Mouse (Mus musculus) CH12.LX (cell line): ENCODE results near the gene Ndufaf7. TPM values are rescaled to one million over a fixed set of nuclear protein-coding genes. Genes with fewer than 3 reads are reported as not detected.

Experiments
- DNase-seq: peaks from one replicate; pipeline ENCODE4 v3.0.0-alpha.2; 2013; ENCODE audit errors: extremely low read depth
- H3K27ac ChIP-seq: 2 replicates; pipeline ENCODE4 v1.5.1; 2012; ENCODE audit warnings: low read depth, mild to moderate bottlenecking, control low read depth, moderate library complexity; ENCODE audit not compliant: insufficient read depth
- H3K27me3 ChIP-seq: replicated peaks from 2 replicates; pipeline ENCODE3; 2012; ENCODE audit warnings: inconsistent platforms
- H3K36me3 ChIP-seq, 2 experiments: replicated peaks in 1 of 2; 2 replicates each; pipeline versions ENCODE3 to v1.6.1; 2012; ENCODE audit warnings: inconsistent platforms in 1 of 2, low read length in 1 of 2, mild to moderate bottlenecking in 1 of 2, mixed read lengths in 1 of 2, moderate library complexity in 1 of 2; ENCODE audit not compliant: control insufficient read depth in 1 of 2, insufficient read depth in 1 of 2
- H3K4me1 ChIP-seq, 2 experiments: 2 replicates each; pipeline ENCODE4 v1.6.1; 2012; ENCODE audit warnings: inconsistent platforms in 1 of 2, moderate library complexity in 1 of 2; ENCODE audit not compliant: insufficient read depth in 2 of 2, control insufficient read depth in 1 of 2
- H3K4me2 ChIP-seq: 2 replicates; pipeline ENCODE4 v1.6.1; 2012; ENCODE audit warnings: low read depth, mild to moderate bottlenecking, control low read depth; ENCODE audit not compliant: poor library complexity, insufficient read depth, severe bottlenecking
- H3K4me3 ChIP-seq, 3 experiments: fragments of 150-350 bp in 1 of 3; sonication (generic) in 1 of 3; replicated peaks in 1 of 3; 2 replicates each; pipeline versions ENCODE3 to v1.5.1; 2011 to 2012; ENCODE audit warnings: low read depth in 2 of 3, low read length in 2 of 3, mild to moderate bottlenecking in 2 of 3, moderate library complexity in 2 of 3, control low read depth in 1 of 3, improper control_type of control experiment in 1 of 3, inconsistent platforms in 1 of 3, mixed read lengths in 1 of 3; ENCODE audit not compliant: poor library complexity in 1 of 3
- H3K79me2 ChIP-seq: replicated peaks from 2 replicates; pipeline ENCODE4 v1.6.1; 2012; ENCODE audit warnings: mild to moderate bottlenecking, moderate library complexity; ENCODE audit not compliant: control insufficient read depth, poor library complexity, insufficient read depth, severe bottlenecking; ENCODE audit errors: extremely low read depth
- H3K9ac ChIP-seq: 2 replicates; pipeline ENCODE4 v1.6.1; 2012; ENCODE audit warnings: low read depth, mild to moderate bottlenecking, control low read depth, moderate library complexity; ENCODE audit not compliant: insufficient read depth
- H3K9me3 ChIP-seq: replicated peaks from 2 replicates; pipeline ENCODE3; 2012; ENCODE audit warnings: low read length, inconsistent platforms, mixed read lengths
- CHD1 ChIP-seq: IDR thresholded peaks from 2 replicates; pipeline ENCODE4 v1.6.1; 2012; ENCODE audit warnings: low read depth, low read length, improper control_type of control experiment, inconsistent platforms
- CTCF ChIP-seq, 2 experiments: IDR thresholded peaks in 1 of 2; conservative IDR thresholded peaks in 1 of 2; 2 replicates each; pipeline ENCODE4 v1.5.1; 2011 to 2012; ENCODE audit warnings: low read depth in 2 of 2, low read length in 2 of 2, improper control_type of control experiment in 1 of 2, inconsistent platforms in 1 of 2, mild to moderate bottlenecking in 1 of 2, moderate library complexity in 1 of 2
- EP300 ChIP-seq: IDR thresholded peaks from 2 replicates; pipeline ENCODE4 v1.6.1; 2011; ENCODE audit warnings: low read length, improper control_type of control experiment
- GABPA ChIP-seq: IDR thresholded peaks from 2 replicates; pipeline ENCODE4 v1.6.1; 2012; ENCODE audit warnings: low read depth, low read length, improper control_type of control experiment, inconsistent platforms; ENCODE audit not compliant: insufficient replicate concordance
- HCFC1 ChIP-seq: IDR thresholded peaks from 2 replicates; pipeline ENCODE4 v1.6.1; 2012; ENCODE audit warnings: low read depth, mild to moderate bottlenecking, inconsistent platforms, low read length, improper control_type of control experiment
- MAFK ChIP-seq: IDR thresholded peaks from 2 replicates; pipeline ENCODE4 v1.6.1; 2011; ENCODE audit warnings: low read length, improper control_type of control experiment; ENCODE audit not compliant: insufficient replicate concordance
- MXI1 ChIP-seq: IDR thresholded peaks from 2 replicates; pipeline ENCODE4 v1.6.1; 2011; ENCODE audit warnings: mild to moderate bottlenecking, low read depth, low read length, improper control_type of control experiment
- MYC ChIP-seq: IDR thresholded peaks from 2 replicates; pipeline ENCODE4 v1.6.1; 2011; ENCODE audit warnings: low read depth, mild to moderate bottlenecking, improper control_type of control experiment, low read length
- NELFE ChIP-seq: IDR thresholded peaks from 2 replicates; pipeline ENCODE4 v1.6.1; 2011; ENCODE audit warnings: low read depth, low read length, improper control_type of control experiment
- PAX5 ChIP-seq: IDR thresholded peaks from 2 replicates; pipeline ENCODE4 v1.6.1; 2012; ENCODE audit warnings: low read length, inconsistent platforms, mixed read lengths
- POLR2A ChIP-seq: IDR thresholded peaks from 2 replicates; pipeline ENCODE4 v1.6.1; 2011; ENCODE audit warnings: low read depth, mild to moderate bottlenecking, improper control_type of control experiment, low read length
- RAD21 ChIP-seq: IDR thresholded peaks from 2 replicates; pipeline ENCODE4 v1.6.1; 2011; ENCODE audit warnings: low read depth, mild to moderate bottlenecking, low read length, improper control_type of control experiment, moderate library complexity
- RCOR1 ChIP-seq: conservative IDR thresholded peaks from 2 replicates; pipeline ENCODE4 v1.6.1; 2012; ENCODE audit warnings: low read depth, mild to moderate bottlenecking, inconsistent platforms, low read length, improper control_type of control experiment
- SMC3 ChIP-seq: IDR thresholded peaks from 2 replicates; pipeline ENCODE4 v1.6.1; 2011; ENCODE audit warnings: low read depth, low read length, improper control_type of control experiment
- USF1 ChIP-seq: IDR thresholded peaks from 2 replicates; pipeline ENCODE4 v1.6.1; 2014; ENCODE audit warnings: low read depth, mild to moderate bottlenecking, inconsistent platforms, low read length, improper control_type of control experiment
- USF2 ChIP-seq: conservative IDR thresholded peaks from 2 replicates; pipeline ENCODE4 v1.6.1; 2011; ENCODE audit warnings: low read depth, low read length, improper control_type of control experiment
- ZC3H11A ChIP-seq: IDR thresholded peaks from 2 replicates; pipeline ENCODE4 v1.6.1; 2012; ENCODE audit warnings: low read depth, mild to moderate bottlenecking, inconsistent platforms, low read length, improper control_type of control experiment
- ZKSCAN1 ChIP-seq: IDR thresholded peaks from 2 replicates; pipeline ENCODE4 v1.6.1; 2012; ENCODE audit warnings: low read depth, inconsistent platforms, low read length, improper control_type of control experiment, borderline replicate concordance
- ZNF384 ChIP-seq: IDR thresholded peaks from 2 replicates; pipeline ENCODE4 v1.6.1; 2012; ENCODE audit warnings: low read depth, low read length, improper control_type of control experiment, inconsistent platforms
- dilution Hi-C: fragments of 300-500 bp; cut with MboI; formaldehyde crosslinking; loops from 2 replicates; pipeline ENCODE4 v1.14.3; 2020; ENCODE audit warnings: low sequenced_read_pairs; ENCODE audit not compliant: extremely low pct_unique_long_range_greater_than_20kb, extremely low pct_ligation_motif_present
- in situ Hi-C: fragments of 300-500 bp; cut with MboI; formaldehyde crosslinking; loops from 3 replicates; pipeline ENCODE4 v1.14.3; 2019; ENCODE audit warnings: low sequenced_read_pairs, low pct_ligation_motif_present, low pct_unique_long_range_greater_than_20kb, mixed read lengths
- polyA plus RNA-seq: library from polyadenylated mRNA; unstranded; fragments of >175 nt; gene quantifications from 2 replicates; pipeline ENCODE4 v1.2.1, GENCODE M21; 2012; ENCODE audit warnings: low read depth; ENCODE audit not compliant: insufficient read length
- total RNA-seq, 2 experiments: library from RNA; depleted of rRNA; stranded (reverse); fragments of 300-350 nt in 1 of 2; fragments of >200 nt in 1 of 2; gene quantifications; 2 replicates each; pipeline ENCODE4 v1.2.3; 2012 to 2014

Gene Ndufaf7
- total and polyA plus RNA-seq, 3 experiments: 41.7 to 54.1 (median 42.4) TPM

GRCm38 (mm10) chr17:78959473-78959872 is 22.5 kb downstream of the Ndufaf7 start:
- peak overlapping the region; percentile 50; the same call in 1 of the 2 replicates for H3K4me2 ChIP-seq
- H3K4me1 ChIP-seq: peaks cover 0 to 5% of the 10 kb centered on the region in 2 experiments; a peak in 2 of 4 replicates
- no peaks in the 10 kb centered on the region for H3K36me3 ChIP-seq
- in situ Hi-C loops: no loop called here
- H3K4me3 ChIP-seq: no peak overlapping the region
- H3K27ac ChIP-seq: no peak overlapping the region
- H3K9me3 ChIP-seq: no peaks in the 10 kb centered on the region
- no peaks in the 10 kb centered on the region for H3K79me2 ChIP-seq
- dilution Hi-C loops: no loop called here
- no peak for DNase-seq
- no peak overlapping the region for H3K9ac ChIP-seq
- TF ChIP-seq CTCF (conservative IDR thresholded peaks at IDR 0.05 in 1 of 2, IDR thresholded peaks at IDR 0.05 in 1 of 2; ENCODE audit: low read depth in 2 of 2, low read length in 2 of 2): peak; percentile 17 to 63; a peak in 2 of 4 replicates
- TF ChIP-seq CHD1: no peak
- TF ChIP-seq GABPA: no peak
- peak; percentile 47 for TF ChIP-seq SMC3
- TF ChIP-seq RAD21: peak; percentile 68
- TF ChIP-seq ZNF384: no peak
- no peak for TF ChIP-seq MYC
- H3K27me3 ChIP-seq: no peaks in the 10 kb centered on the region

DNA sequence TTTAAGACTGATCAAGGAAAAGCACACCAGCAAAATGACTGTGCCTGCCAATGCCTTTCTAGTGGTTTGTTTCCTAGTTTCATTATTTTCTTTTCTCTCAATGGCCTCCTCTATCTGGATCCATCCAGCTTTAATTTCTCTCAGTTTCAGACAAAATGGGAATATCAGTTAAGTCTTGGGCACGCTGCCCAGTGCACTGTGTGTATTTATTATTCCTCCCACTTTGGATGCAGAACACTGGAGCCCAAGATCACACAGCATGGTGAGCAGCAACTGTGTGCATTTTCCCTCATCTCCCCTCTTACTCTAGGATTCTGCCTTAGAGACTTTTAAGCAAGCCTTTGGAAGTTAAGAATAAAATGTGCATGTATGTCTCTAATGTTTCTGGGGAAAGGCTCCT is 27.5 kb downstream of the Ndufaf7 start:
- H3K4me3 ChIP-seq: no peak overlapping the region
- no peaks in the 10 kb centered on the region for H3K36me3 ChIP-seq
- H3K9me3 ChIP-seq: no peaks in the 10 kb centered on the region
- no peaks in the 10 kb centered on the region for H3K79me2 ChIP-seq
- H3K9ac ChIP-seq: no peak overlapping the region
- dilution Hi-C loops (no loop called here), in situ Hi-C loops (no loop called here)
- DNase-seq: no peak
- H3K4me1 ChIP-seq: peaks cover 0 to 3% of the 10 kb centered on the region in 2 experiments; a peak in 1 of 4 replicates
- TF ChIP-seq NELFE (no peak), SMC3 (no peak), USF1 (no peak), RAD21 (no peak), EP300 (no peak), MAFK (no peak), ZKSCAN1 (no peak), RCOR1 (no peak), HCFC1 (no peak), POLR2A (no peak), MXI1 (no peak), USF2 (no peak), GABPA (no peak), ZC3H11A (no peak), PAX5 (no peak), MYC (no peak)
- H3K4me2 ChIP-seq: no peak overlapping the region
- H3K27ac ChIP-seq: no peak overlapping the region
- no peaks in the 10 kb centered on the region for H3K27me3 ChIP-seq
